9 mouse cellular contexts compared by ENCODE assay signal in the genomic region with DNA sequence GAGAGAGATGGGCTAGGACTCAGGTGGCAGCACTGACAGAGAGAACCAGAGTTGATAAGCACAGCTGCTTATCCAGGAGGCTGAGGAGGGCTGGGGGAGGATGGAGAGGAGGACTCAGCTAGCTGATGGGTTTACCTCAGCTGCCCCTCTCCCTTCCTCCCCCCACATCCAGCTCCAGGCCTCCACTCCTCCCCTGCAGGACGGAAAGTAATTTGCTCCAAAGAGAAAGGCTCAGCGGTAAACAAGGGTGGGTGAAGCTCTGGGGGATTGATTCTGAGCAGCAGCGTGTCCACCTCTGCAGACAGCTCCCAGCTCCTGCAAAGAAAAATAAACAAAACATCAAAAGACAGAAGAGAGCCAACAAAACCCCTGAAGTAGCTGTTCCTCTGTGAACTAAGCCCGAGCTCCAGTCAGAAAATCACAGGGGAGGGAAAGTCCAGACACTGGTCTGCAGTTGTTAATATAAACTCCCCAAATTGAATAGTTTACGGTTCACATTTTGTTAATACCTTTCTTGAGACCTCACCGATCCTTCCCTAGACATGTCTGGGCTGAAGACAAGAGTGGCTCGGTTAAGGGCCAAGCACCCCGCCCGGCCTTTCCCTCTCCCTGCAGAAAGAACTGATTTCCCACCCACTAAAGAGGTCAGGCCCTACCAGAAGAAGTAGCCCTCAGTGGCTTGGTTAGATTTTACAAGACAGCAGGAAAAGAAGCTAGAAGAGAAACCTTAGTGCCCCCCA. TPM values are rescaled to one million over a fixed set of nuclear protein-coding genes. Genes with fewer than 3 reads are reported as not detected.
DNase-seq lines count a peak whose midpoint lies in the region; ATAC-seq and TF ChIP-seq lines count a peak whose summit lies in the region.
"Had no signal": no experiment of that assay in that cellular context is flagged by ENCODE, and none has a peak within 500 bp of the region (broad histone marks: within the 10 kb centered on the region; RNA-seq: fewer than 3 reads in every experiment).

No protein-coding gene starts in this region.

- peak overlapping the region; percentile 66; the same call in 1 of the 2 replicates for H3K27ac ChIP-seq in kidney, adult 2 months (ENCODE audit: insufficient read depth, low read depth, low read length)
- peak overlapping the region; percentile 77 for H3K27ac ChIP-seq in embryonic facial prominence, embryonic 10.5 days (replicated peaks)
- H3K27ac ChIP-seq in liver, embryonic 12.5 days = no peak overlapping the region

- no peak for TF ChIP-seq POLR2A in kidney, adult 2 months (IDR thresholded peaks at IDR 0.05; ENCODE audit: low read depth, low read length)

- 0 out of 2 replicates have a peak, but pooled peaks have one; percentile 46 for ATAC-seq in liver, embryonic 12.5 days

- H3K9ac ChIP-seq in liver, embryonic 12.5 days = no peak overlapping the region

- 38% methylated on average over 9 of the region's 9 CpGs for WGBS in kidney, adult 2 months
- WGBS in embryonic facial prominence, embryonic 10.5 days = 5% methylated on average over 9 of the region's 9 CpGs
- WGBS in liver, embryonic 12.5 days (ENCODE audit: insufficient replicate concordance) = 38% methylated on average over 9 of the region's 9 CpGs

- H3K9me3 ChIP-seq in embryonic facial prominence, embryonic 10.5 days = no peaks in the 10 kb centered on the region
- H3K9me3 ChIP-seq in liver, embryonic 12.5 days (replicated peaks) = no peaks in the 10 kb centered on the region

- peak; percentile 38 for DNase-seq in kidney, adult 2 months
- no peak for DNase-seq in kidney, adult 8-10 months
- peak; percentile 68 for DNase-seq in embryonic facial prominence, embryonic 10.5 days (ENCODE audit: low spot score)
- DNase-seq in heart, postnatal 36 days = peak; percentile 17 to 20
- DNase-seq in retina, embryonic 14.5 days (ENCODE audit: low spot score) = peak; percentile 53
- no peak for DNase-seq in urinary bladder, adult 18-20 months (ENCODE audit: low spot score in 2 of 2)
- DNase-seq in thymus, postnatal 36 days = no peak

- no peak overlapping the region for H3K4me3 ChIP-seq in kidney, adult 2 months (ENCODE audit: insufficient read depth, low read depth, low read length)
- 0 out of 2 replicates have a peak overlapping the region, but pooled peaks have one; percentile 24 for H3K4me3 ChIP-seq in embryonic facial prominence, embryonic 10.5 days
- H3K4me3 ChIP-seq in liver, embryonic 12.5 days = no peak overlapping the region

- H3K27me3 ChIP-seq in kidney, adult 2 months (replicated peaks; ENCODE audit: control insufficient read depth, insufficient read depth, low read length) = no peaks in the 10 kb centered on the region
- H3K27me3 ChIP-seq in embryonic facial prominence, embryonic 10.5 days (replicated peaks; ENCODE audit: low read depth, poor library complexity, severe bottlenecking) = no peaks in the 10 kb centered on the region
- H3K27me3 ChIP-seq in liver, embryonic 12.5 days (replicated peaks) = no peaks in the 10 kb centered on the region
- H3K27me3 ChIP-seq: CH12.LX had no signal

- TF ChIP-seq CTCF in kidney, adult 2 months (conservative IDR thresholded peaks at IDR 0.05; ENCODE audit: insufficient read depth, insufficient read length, low read depth, low read length) = no peak

- H3K4me1 ChIP-seq in kidney, adult 2 months (ENCODE audit: control insufficient read depth, insufficient read depth, low read length) = peaks cover 3% of the 10 kb centered on the region; the same call in 1 of the 2 replicates
- peaks cover 29% of the 10 kb centered on the region for H3K4me1 ChIP-seq in embryonic facial prominence, embryonic 10.5 days
- peaks cover 39% of the 10 kb centered on the region for H3K4me1 ChIP-seq in liver, embryonic 12.5 days

- H3K4me2 ChIP-seq in liver, embryonic 12.5 days = no peak overlapping the region

- intact Hi-C loops in heart, postnatal 36 days (cut with DNase I) = no loop called here

- H3K36me3 ChIP-seq in kidney, adult 2 months (ENCODE audit: control insufficient read depth, insufficient read depth, low read length) = no peaks in the 10 kb centered on the region
- no peaks in the 10 kb centered on the region for H3K36me3 ChIP-seq in embryonic facial prominence, embryonic 10.5 days (replicated peaks)
- no peaks in the 10 kb centered on the region for H3K36me3 ChIP-seq in liver, embryonic 12.5 days

RNA-seq across cellular contexts. Expression of a gene that starts 19.6 kb away (rescaled TPM):
- 14.6 TPM in 2 replicates for polyA plus RNA-seq in kidney, adult 2 months (2012; rRNA removed)
- polyA plus RNA-seq in embryonic facial prominence, embryonic 10.5 days (2016; fragmentation: Nextera tagmentation; extraction: Ambion mirVana) = 32.2 and 32.9 TPM in 2 replicates
- total RNA-seq in heart, postnatal 36 days (2021) = 1 to 10 TPM; 5.0 to 7.0 TPM
- polyA plus RNA-seq in liver, embryonic 12.5 days (2016; fragmentation: Nextera tagmentation; extraction: Ambion mirVana) = 9.3 and 10.2 TPM in 2 replicates

Comparison
In these comparisons a context has a peak if more than half of its experiments do, and no peak if none do; other contexts are left out.
1. DNase-seq: peak in kidney, adult 2 months (single experiment), embryonic facial prominence, embryonic 10.5 days (single experiment), heart, postnatal 36 days (2 of 2) and retina, embryonic 14.5 days (single experiment); none in kidney, adult 8-10 months (0 of 2), urinary bladder, adult 18-20 months (0 of 2) and thymus, postnatal 36 days (0 of 2).